Mouse (Mus musculus): ENCODE results near the gene Actl7b.

DNA sequence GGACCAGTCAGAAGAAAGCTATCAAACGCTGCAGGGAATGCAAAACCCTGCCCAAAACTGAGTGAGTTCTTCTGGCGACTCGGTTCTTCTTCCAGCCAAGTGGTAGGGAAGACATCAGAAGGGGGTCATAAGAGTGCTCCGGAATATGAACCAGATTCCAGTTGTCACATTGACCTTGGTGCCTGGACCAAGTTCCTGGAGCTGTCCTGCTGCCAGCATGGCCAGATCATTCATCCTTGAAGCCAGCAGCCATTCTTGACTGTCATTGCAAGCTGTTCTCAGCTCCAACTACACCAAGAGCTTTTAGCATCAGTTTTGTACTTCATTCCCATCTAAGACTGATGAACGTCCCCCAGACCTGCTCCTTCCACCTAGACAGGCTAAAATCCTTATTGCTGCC lies 24.4 kb downstream of the Actl7b start:
- TF ChIP-seq POLR2A (IDR thresholded peaks at IDR 0.05; ENCODE audit: extremely low read depth, insufficient read depth, low read length) (no peak), CTCF (IDR thresholded peaks at IDR 0.05; ENCODE audit: low read depth, low read length) (no peak)

Data from liver, adult 2 months (tissue).